Mouse (Mus musculus) spleen, embryonic (tissue): ENCODE data around the gene Ankrd12.

Source experiments
- CTCF ChIA-PET: fragments of 350-600 bp; sonication (Branson Sonifier 250); formaldehyde crosslinking; loops from one replicate; lab custom pipeline; 2022; lab: Charles Lee

The Ankrd12 gene

GRCm38 (mm10) chr17:65937671-65938070 is 139.2 kb downstream of the Ankrd12 start:
- CTCF ChIA-PET: no interaction called here

GRCm38 (mm10) chr17:65933741-65934140 is 143.1 kb downstream of the Ankrd12 start:
- CTCF ChIA-PET: interaction anchor here (0.5 kb wide), 1 partner anchor 113 kb away, joined by 6 read pairs; no protein-coding TSS in a partner anchor

GRCm38 (mm10) chr17:65931525-65931924 is 145.4 kb downstream of the Ankrd12 start:
- CTCF ChIA-PET: no interaction called here

- CTCF ChIA-PET: interaction anchor here (0.6 to 0.7 kb wide), 2 partner anchors 146 to 188 kb away, joined by 5 to 7 read pairs; partner anchors contain the start of gene Ankrd12
These were observed 145.9 kb downstream of the Ankrd12 start for GRCm38 (mm10) chr17:65930960-65931359.

GRCm38 (mm10) chr17:65930158-65930826 is 146.6 kb downstream of the Ankrd12 start:
- CTCF ChIA-PET: interaction anchor here (0.6 to 1.0 kb wide), 4 partner anchors 64 to 189 kb away, joined by 3 to 7 read pairs (median 4); partner anchors contain the start of gene Ankrd12

GRCm38 (mm10) chr17:65929319-65929978 is 147.4 kb downstream of the Ankrd12 start:
- CTCF ChIA-PET: interaction anchor here (1.0 kb wide), 1 partner anchor 63 kb away, joined by 3 read pairs; no protein-coding TSS in a partner anchor

- CTCF ChIA-PET: no interaction called here
These were observed 149.8 kb downstream of the Ankrd12 start for GRCm38 (mm10) chr17:65927077-65927476.

GRCm38 (mm10) chr17:65924218-65924617 is 152.7 kb downstream of the Ankrd12 start:
- CTCF ChIA-PET: no interaction called here

- CTCF ChIA-PET: no interaction called here
These were observed 154.9 kb downstream of the Ankrd12 start for GRCm38 (mm10) chr17:65921975-65922374.

- CTCF ChIA-PET: interaction anchor here (0.6 kb wide), 1 partner anchor 139 kb away, joined by 3 read pairs; no protein-coding TSS in a partner anchor
These were observed 157.7 kb downstream of the Ankrd12 start for GRCm38 (mm10) chr17:65919235-65919634.

GRCm38 (mm10) chr17:65916135-65916668 is 160.7 kb downstream of the Ankrd12 start:
- CTCF ChIA-PET: interaction anchor here (0.7 kb wide), 1 partner anchor 46 kb away, joined by 7 read pairs; no protein-coding TSS in a partner anchor
